Mouse (Mus musculus) liver, embryonic 13.5 days (tissue): ENCODE data around the gene Rps3. TPM values are rescaled to one million over a fixed set of nuclear protein-coding genes. Genes with fewer than 3 reads are reported as not detected.
A peak's percentile ranks its signal among the peaks of the same experiment; 100 is the strongest.

Source experiments
- ATAC-seq: fragments of 200-750 bp; cut with Nextera tagmentation; 2 replicates; pipeline ENCODE4 v1.8.0; 2017; ENCODE audit warnings: low read depth, mild to moderate bottlenecking, moderate number of reproducible peaks, moderate library complexity
- DNase-seq: peaks from one replicate; pipeline ENCODE4 v3.0.0; 2022
- H3K27ac ChIP-seq: fragments of 300-500 bp; sonication (generic); 2 replicates; pipeline ENCODE4 v1.5.1; 2015; ENCODE audit warnings: moderate library complexity, mild to moderate bottlenecking, inconsistent platforms
- H3K27me3 ChIP-seq: fragments of 300-500 bp; sonication (generic); 2 replicates; pipeline ENCODE4 v1.6.1; 2015; ENCODE audit warnings: mild to moderate bottlenecking, inconsistent platforms
- H3K36me3 ChIP-seq: fragments of 300-500 bp; sonication (generic); 2 replicates; pipeline ENCODE4 v1.6.1; 2015; ENCODE audit warnings: mild to moderate bottlenecking, inconsistent platforms
- H3K4me1 ChIP-seq: fragments of 300-500 bp; sonication (generic); replicated peaks from 2 replicates; pipeline ENCODE4 v1.6.1; 2015; ENCODE audit warnings: inconsistent platforms
- H3K4me2 ChIP-seq: fragments of 300-500 bp; sonication (generic); 2 replicates; pipeline ENCODE4 v1.6.1; 2015; ENCODE audit warnings: inconsistent platforms, mild to moderate bottlenecking, moderate library complexity
- H3K4me3 ChIP-seq: fragments of 300-500 bp; sonication (generic); replicated peaks from 2 replicates; pipeline ENCODE4 v1.5.1; 2015; ENCODE audit warnings: mild to moderate bottlenecking, inconsistent platforms
- H3K9ac ChIP-seq: fragments of 300-500 bp; sonication (generic); 2 replicates; pipeline ENCODE4 v1.6.1; 2015; ENCODE audit warnings: mild to moderate bottlenecking, inconsistent platforms
- H3K9me3 ChIP-seq: fragments of 300-500 bp; sonication (generic); replicated peaks from 2 replicates; pipeline ENCODE4 v1.6.1; 2016; ENCODE audit warnings: inconsistent platforms
- WGBS: fragments of 180-500 bp; shearing (Covaris S2); methylation state at CpG from one replicate; pipeline ENCODE4 v1.1.7; 2015; ENCODE audit not compliant: insufficient replicate concordance; 5-methylcytosine and 5-hydroxymethylcytosine counted together
- polyA plus RNA-seq: library from polyadenylated mRNA; unstranded; fragments of >200 nt; fragmentation: Nextera tagmentation; extraction: Ambion mirVana; gene quantifications from 2 replicates; pipeline ENCODE4 v1.2.1, GENCODE M21; 2015

Rps3 gene
- 741 and 746 TPM in 2 replicates for polyA plus RNA-seq

DNA sequence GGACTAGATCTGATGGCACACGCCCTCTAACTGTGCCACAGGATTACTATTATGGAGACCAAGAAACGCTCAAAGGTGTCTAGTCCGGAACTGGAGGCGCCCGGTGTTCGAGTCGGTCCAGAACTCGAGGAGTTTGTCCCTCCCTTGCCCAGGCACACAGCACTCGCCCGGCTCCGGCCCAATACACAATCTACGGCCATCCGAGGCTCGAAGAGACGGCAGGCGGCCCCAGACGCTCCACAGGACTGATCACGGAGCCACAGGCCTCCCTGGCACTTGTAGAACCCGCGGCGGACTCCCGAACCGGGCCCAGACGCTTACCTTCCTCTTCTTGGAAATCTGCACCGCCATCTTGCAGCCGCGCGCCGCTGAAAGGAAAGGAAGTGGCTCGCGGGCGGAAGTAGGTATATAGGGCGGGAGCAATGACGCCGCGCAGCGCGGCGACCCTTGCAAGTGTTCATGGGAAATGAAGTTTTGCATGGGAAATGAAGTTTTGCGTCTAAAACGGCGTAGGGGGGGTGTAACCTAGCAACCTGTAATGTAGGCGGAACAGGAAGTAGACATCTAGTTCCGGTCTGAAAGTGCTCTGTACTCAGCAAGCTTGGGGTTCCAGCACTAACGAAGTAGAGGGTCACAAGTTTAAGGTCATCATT lies at the start of gene Rps3:
Gene Rps3 (minus strand): TSS at position 468 of the 653 bp plus-strand sequence.
- H3K9ac ChIP-seq: peak within 1 kb of the TSS; percentile 94
- H3K27ac ChIP-seq: peak within 1 kb of the TSS; percentile 89
- H3K4me2 ChIP-seq: peak within 1 kb of the TSS; percentile 90
- ATAC-seq (peak; percentile 96), DNase-seq (peak; percentile 90)
- peak within 1 kb of the TSS; percentile 74 for H3K4me3 ChIP-seq
- peaks cover 44% of the 10 kb centered on the region for H3K36me3 ChIP-seq
- H3K4me1 ChIP-seq: peaks cover 49% of the 10 kb centered on the region
- H3K9me3 ChIP-seq: no peaks in the 10 kb centered on the region
- no peaks in the 10 kb centered on the region for H3K27me3 ChIP-seq
- 0% methylated on average over 45 of the region's 45 CpGs for WGBS

DNA sequence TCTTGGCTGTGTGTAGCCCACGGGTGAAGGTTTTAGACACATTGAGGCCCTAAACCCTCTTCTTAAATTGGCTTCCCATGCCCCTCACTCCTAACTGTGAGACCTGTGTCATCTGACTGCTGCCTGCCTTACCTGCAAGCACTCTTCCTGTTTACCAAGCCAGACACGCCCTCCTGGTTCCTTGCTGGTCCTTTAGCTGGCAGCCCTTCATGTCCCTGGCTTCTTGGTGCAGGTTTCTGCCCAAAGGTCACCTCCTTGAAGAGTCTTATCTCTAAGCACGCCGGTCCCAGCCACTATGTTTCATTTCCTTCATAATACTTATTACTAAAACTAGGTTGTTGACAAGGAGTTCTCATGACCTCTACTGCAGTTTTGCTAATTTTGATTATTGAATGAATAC lies 49.0 kb upstream of the Rps3 start:
- H3K27ac ChIP-seq: peak overlapping the region; percentile 97
- no peak for DNase-seq
- no peaks in the 10 kb centered on the region for H3K9me3 ChIP-seq
- H3K4me3 ChIP-seq: no peak overlapping the region
- no peak for ATAC-seq
- WGBS: 29% methylated on average over 4 of the region's 4 CpGs
- H3K9ac ChIP-seq: peak overlapping the region; percentile 64
- peaks cover 90% of the 10 kb centered on the region for H3K4me1 ChIP-seq
- no peaks in the 10 kb centered on the region for H3K27me3 ChIP-seq
- no peaks in the 10 kb centered on the region for H3K36me3 ChIP-seq
- H3K4me2 ChIP-seq: peak overlapping the region; percentile 60

GRCm38 (mm10) chr7:99531408-99531970 lies 48.0 kb upstream of the Rps3 start:
- Histone ChIP-seq H3K4me1 (peaks cover 79% of the 10 kb centered on the region), H3K36me3 (no peaks in the 10 kb centered on the region), H3K4me2 (peak overlapping the region; percentile 60), H3K9me3 (no peaks in the 10 kb centered on the region), H3K27me3 (no peaks in the 10 kb centered on the region), H3K27ac (peak overlapping the region; percentile 97), H3K4me3 (peak overlapping the region; percentile 16), H3K9ac (peak overlapping the region; percentile 64)
- DNase-seq (peak; percentile 53), ATAC-seq (peak; percentile 56)
- WGBS: 19% methylated on average over 3 of the region's 3 CpGs

DNA sequence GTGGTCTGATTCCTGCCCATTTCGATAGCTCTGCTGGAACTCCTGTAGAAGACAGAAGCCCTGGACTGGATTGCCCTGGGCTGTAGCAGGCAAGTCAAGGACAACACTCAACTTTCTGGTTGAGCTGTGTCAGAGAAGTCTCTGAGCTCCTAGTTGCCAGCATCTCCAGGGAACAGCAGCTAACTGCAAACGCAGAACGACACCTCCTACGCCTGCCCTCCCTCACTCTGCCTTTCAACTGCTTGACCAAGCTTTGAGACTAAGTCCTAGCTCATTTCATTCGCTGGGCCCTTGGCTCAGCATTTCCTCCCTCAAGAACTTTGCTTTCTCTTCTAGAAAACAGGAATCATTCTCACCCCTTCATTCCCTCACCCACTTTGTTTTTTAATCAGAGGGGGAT lies 45.9 kb upstream of the Rps3 start:
- no peak overlapping the region for H3K4me2 ChIP-seq
- H3K36me3 ChIP-seq: no peaks in the 10 kb centered on the region
- no peak overlapping the region for H3K9ac ChIP-seq
- WGBS: 62% methylated on average over 5 of the region's 5 CpGs
- H3K9me3 ChIP-seq: no peaks in the 10 kb centered on the region
- no peak overlapping the region for H3K4me3 ChIP-seq
- H3K27ac ChIP-seq: peak overlapping the region; percentile 97
- peaks cover 61% of the 10 kb centered on the region for H3K4me1 ChIP-seq
- DNase-seq (no peak), ATAC-seq (no peak)
- H3K27me3 ChIP-seq: no peaks in the 10 kb centered on the region

DNA sequence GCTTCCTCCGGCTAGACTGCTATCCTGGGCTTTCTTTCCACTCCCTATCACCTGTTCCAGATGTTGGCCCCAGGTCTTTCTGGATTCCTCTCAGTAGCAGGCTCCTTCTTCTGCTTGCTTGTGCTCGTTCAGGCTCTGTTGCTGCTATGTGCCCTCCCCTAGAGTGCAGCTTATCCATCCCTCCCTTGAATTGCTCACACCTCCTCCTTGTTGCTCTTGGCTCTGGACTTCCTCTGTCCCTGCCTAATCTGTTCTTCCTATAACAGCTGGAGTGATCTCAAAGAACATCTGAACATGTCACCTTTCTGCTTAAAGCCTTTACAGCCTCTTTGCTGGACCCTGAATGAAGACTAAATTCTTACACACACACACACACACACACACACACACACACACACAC lies 45.0 kb upstream of the Rps3 start:
- H3K4me1 ChIP-seq: peaks cover 57% of the 10 kb centered on the region
- no peak overlapping the region for H3K4me2 ChIP-seq
- H3K27me3 ChIP-seq: no peaks in the 10 kb centered on the region
- ATAC-seq (no peak), DNase-seq (no peak)
- no peaks in the 10 kb centered on the region for H3K36me3 ChIP-seq
- 29% methylated on average over 2 of the region's 2 CpGs for WGBS
- H3K9me3 ChIP-seq: no peaks in the 10 kb centered on the region
- H3K27ac ChIP-seq: 0 out of 2 replicates have a peak overlapping the region, but pooled peaks have one; percentile 19
- no peak overlapping the region for H3K9ac ChIP-seq
- no peak overlapping the region for H3K4me3 ChIP-seq

- no peak overlapping the region for H3K9ac ChIP-seq
- H3K27me3 ChIP-seq: no peaks in the 10 kb centered on the region
- ATAC-seq (no peak), DNase-seq (no peak)
- 70% methylated on average over 1 of the region's 1 CpGs for WGBS
- no peak overlapping the region for H3K4me2 ChIP-seq
- peaks cover 18% of the 10 kb centered on the region for H3K4me1 ChIP-seq
- no peaks in the 10 kb centered on the region for H3K36me3 ChIP-seq
- H3K9me3 ChIP-seq: no peaks in the 10 kb centered on the region
- H3K27ac ChIP-seq: no peak overlapping the region
- H3K4me3 ChIP-seq: no peak overlapping the region
Observed at GRCm38 (mm10) chr7:99523837-99524236, 40.3 kb upstream of the Rps3 start.

GRCm38 (mm10) chr7:99523121-99523520 lies 39.6 kb upstream of the Rps3 start:
- H3K4me1 ChIP-seq: peaks cover 17% of the 10 kb centered on the region
- no peaks in the 10 kb centered on the region for H3K9me3 ChIP-seq
- no peaks in the 10 kb centered on the region for H3K27me3 ChIP-seq
- DNase-seq (no peak), ATAC-seq (no peak)
- 78% methylated on average over 8 of the region's 8 CpGs for WGBS
- no peak overlapping the region for H3K4me3 ChIP-seq
- H3K4me2 ChIP-seq: no peak overlapping the region
- H3K9ac ChIP-seq: no peak overlapping the region
- no peaks in the 10 kb centered on the region for H3K36me3 ChIP-seq
- no peak overlapping the region for H3K27ac ChIP-seq

DNA sequence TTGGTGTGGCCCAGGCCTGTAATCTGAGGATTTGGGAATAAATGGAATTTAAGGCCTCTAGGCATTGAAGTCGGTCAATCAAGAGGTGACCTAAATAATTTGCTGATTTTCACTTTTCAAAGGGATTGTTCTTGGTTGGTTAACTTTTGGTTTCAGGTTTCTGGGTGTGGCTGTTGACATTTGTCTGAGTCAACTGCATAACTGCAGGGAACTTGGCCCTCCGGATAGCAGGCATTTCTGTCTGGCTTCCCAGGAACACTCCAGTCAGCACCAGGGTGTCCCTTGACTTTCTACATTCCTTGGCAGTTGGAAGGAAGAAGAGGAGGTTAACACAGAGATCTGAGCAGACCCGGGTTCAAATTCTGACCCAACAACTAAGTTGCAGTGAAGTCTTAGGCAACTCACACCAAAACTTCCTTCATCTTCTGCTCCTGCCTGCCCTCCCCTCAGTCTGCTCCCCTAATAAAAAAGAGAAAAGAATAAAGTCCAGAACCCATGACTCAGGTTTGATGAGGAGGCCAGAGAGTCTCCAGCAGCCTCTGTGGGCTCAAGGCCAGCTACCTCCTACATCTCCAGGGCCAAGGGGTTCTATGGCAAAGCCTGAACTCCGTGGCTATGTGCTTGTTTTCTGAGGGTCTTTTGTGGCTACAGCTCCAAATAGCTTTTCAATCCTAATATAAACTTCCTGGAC lies 35.6 kb upstream of the Rps3 start:
- Histone ChIP-seq H3K9me3 (no peaks in the 10 kb centered on the region), H3K27me3 (no peaks in the 10 kb centered on the region), H3K4me3 (no peak overlapping the region), H3K4me2 (no peak overlapping the region), H3K36me3 (no peaks in the 10 kb centered on the region), H3K9ac (no peak overlapping the region), H3K27ac (0 out of 2 replicates have a peak overlapping the region, but pooled peaks have one; percentile 32), H3K4me1 (peaks cover 40% of the 10 kb centered on the region)
- DNase-seq (no peak), ATAC-seq (no peak)
- WGBS: 63% methylated on average over 4 of the region's 4 CpGs

- Histone ChIP-seq H3K4me1 (peaks cover 41% of the 10 kb centered on the region), H3K27me3 (no peaks in the 10 kb centered on the region), H3K9me3 (no peaks in the 10 kb centered on the region), H3K4me2 (peak overlapping the region; percentile 41), H3K36me3 (no peaks in the 10 kb centered on the region), H3K4me3 (no peak overlapping the region), H3K9ac (peak overlapping the region; percentile 50), H3K27ac (peak overlapping the region; percentile 88)
- ATAC-seq (peak; percentile 96), DNase-seq (no peak)
- 7% methylated on average over 3 of the region's 3 CpGs for WGBS
Observed at GRCm38 (mm10) chr7:99516814-99517157, 33.2 kb upstream of the Rps3 start.

GRCm38 (mm10) chr7:99516092-99516813 lies 32.7 kb upstream of the Rps3 start:
- peak overlapping the region; percentile 50 for H3K9ac ChIP-seq
- ATAC-seq (peak; percentile 51), DNase-seq (no peak)
- H3K4me1 ChIP-seq: peaks cover 44% of the 10 kb centered on the region
- peak overlapping the region; percentile 41 for H3K4me2 ChIP-seq
- peak overlapping the region; percentile 88 for H3K27ac ChIP-seq
- 47% methylated on average over 9 of the region's 9 CpGs for WGBS
- H3K4me3 ChIP-seq: no peak overlapping the region
- H3K9me3 ChIP-seq: no peaks in the 10 kb centered on the region
- no peaks in the 10 kb centered on the region for H3K36me3 ChIP-seq
- no peaks in the 10 kb centered on the region for H3K27me3 ChIP-seq

GRCm38 (mm10) chr7:99510087-99510501 lies 26.6 kb upstream of the Rps3 start:
- H3K9me3 ChIP-seq: no peaks in the 10 kb centered on the region
- no peak overlapping the region for H3K4me2 ChIP-seq
- H3K36me3 ChIP-seq: no peaks in the 10 kb centered on the region
- peaks cover 31% of the 10 kb centered on the region; the same call in 1 of the 2 replicates for H3K4me1 ChIP-seq
- ATAC-seq (no peak), DNase-seq (no peak)
- H3K27me3 ChIP-seq: no peaks in the 10 kb centered on the region
- 45% methylated on average over 8 of the region's 8 CpGs for WGBS
- H3K4me3 ChIP-seq: no peak overlapping the region
- no peak overlapping the region for H3K27ac ChIP-seq
- no peak overlapping the region; the same call in 1 of the 2 replicates for H3K9ac ChIP-seq
